Mouse (Mus musculus) subcutaneous adipose tissue, adult 2 months (tissue): ENCODE measurements around the gene Rbm43. TPM values are rescaled to one million over a fixed set of nuclear protein-coding genes. Genes with fewer than 3 reads are reported as not detected.

Experiments used
- polyA plus RNA-seq: library from polyadenylated mRNA; depleted of rRNA; stranded (reverse); fragments of >200 nt; gene quantifications from 2 replicates; pipeline ENCODE4 v1.2.3, GENCODE M21; 2012; ENCODE audit warnings: low replicate concordance; rRNA removed

The Rbm43 gene
- polyA plus RNA-seq, result 6.9 and 17.8 TPM in 2 replicates

GRCm38 (mm10) chr2:51934574-51935334 lies at the start of gene Rbm43:
Gene Rbm43, minus strand, starts transcription at chr2:51935163.

GRCm38 (mm10) chr2:51973410-51973968 lies 38.5 kb upstream of the Rbm43 start, which contains the start of gene Nmi:
Gene Nmi, minus strand, starts transcription at chr2:51973494.

Other genes starting within 250 kb of the Rbm43 start
- gene Nmi, start 38.3 kb upstream of the Rbm43 start, polyA plus RNA-seq, result 6.4 and 9.9 TPM in 2 replicates
- 2.0 and 6.5 TPM in 2 replicates for gene Tnfaip6, start 102.8 kb upstream of the Rbm43 start, polyA plus RNA-seq
- 1.7 and 3.3 TPM in 2 replicates for gene Rif1, start 137.7 kb upstream of the Rbm43 start, polyA plus RNA-seq